Mouse (Mus musculus) midbrain, embryonic 14.5 days (tissue): ENCODE results near the gene Nos1. TPM values are rescaled to one million over a fixed set of nuclear protein-coding genes. Genes with fewer than 3 reads are reported as not detected.
A peak's percentile ranks its signal among the peaks of the same experiment; 100 is the strongest.

Experiments used
- ATAC-seq: fragments of 200-750 bp; cut with Nextera tagmentation; 2 replicates; pipeline ENCODE4 v1.8.0; 2017; ENCODE audit warnings: moderate number of reproducible peaks, moderate library complexity; ENCODE audit not compliant: low FRiP score, low TSS enrichment
- DNase-seq: peaks from one replicate; pipeline ENCODE4 v3.0.0-alpha.2; 2015
- H3K27ac ChIP-seq: fragments of 300-500 bp; sonication (generic); replicated peaks from 2 replicates; pipeline ENCODE4 v1.5.1; 2014; ENCODE audit warnings: mild to moderate bottlenecking, low read depth, low read length, moderate library complexity
- H3K27me3 ChIP-seq: fragments of 300-500 bp; sonication (generic); 2 replicates; pipeline ENCODE4 v1.6.1; 2014; ENCODE audit warnings: low read length, control low read depth, mixed read lengths; ENCODE audit not compliant: control insufficient read depth, insufficient read depth
- H3K36me3 ChIP-seq: fragments of 300-500 bp; sonication (generic); 2 replicates; pipeline ENCODE4 v1.6.1; 2014; ENCODE audit warnings: low read length, control low read depth; ENCODE audit not compliant: control insufficient read depth, insufficient read depth
- H3K4me1 ChIP-seq: fragments of 300-500 bp; sonication (generic); 2 replicates; pipeline ENCODE4 v1.6.1; 2014; ENCODE audit warnings: mild to moderate bottlenecking, antibody characterized with exemption, low read length, control low read depth; ENCODE audit not compliant: control insufficient read depth, insufficient read depth
- H3K4me2 ChIP-seq: fragments of 300-500 bp; sonication (generic); 2 replicates; pipeline ENCODE4 v1.6.1; 2014; ENCODE audit warnings: mild to moderate bottlenecking, low read length, moderate library complexity
- H3K4me3 ChIP-seq: fragments of 300-500 bp; sonication (generic); replicated peaks from 2 replicates; pipeline ENCODE4 v1.5.1; 2014; ENCODE audit warnings: low read depth, low read length
- H3K9ac ChIP-seq: fragments of 300-500 bp; sonication (generic); replicated peaks from 2 replicates; pipeline ENCODE4 v1.6.1; 2014; ENCODE audit warnings: mild to moderate bottlenecking, low read length, moderate library complexity
- H3K9me3 ChIP-seq: fragments of 300-500 bp; sonication (generic); 2 replicates; pipeline ENCODE4 v1.6.1; 2016; ENCODE audit warnings: low read length, control low read depth, mixed read lengths; ENCODE audit not compliant: control insufficient read depth
- WGBS: fragments of 180-500 bp; shearing (Covaris S2); extraction: QIAGEN DNeasy Blood & Tissue Kit; methylation state at CpG from one replicate; pipeline ENCODE4 v1.1.7; 2014; 5-methylcytosine and 5-hydroxymethylcytosine counted together
- polyA plus RNA-seq: library from polyadenylated mRNA; unstranded; fragments of >200 nt; fragmentation: Nextera tagmentation; extraction: Ambion mirVana; gene quantifications from 2 replicates; pipeline ENCODE4 v1.2.1, GENCODE M21; 2014

The Nos1 gene
- polyA plus RNA-seq = 1.9 and 2.5 TPM in 2 replicates

DNA sequence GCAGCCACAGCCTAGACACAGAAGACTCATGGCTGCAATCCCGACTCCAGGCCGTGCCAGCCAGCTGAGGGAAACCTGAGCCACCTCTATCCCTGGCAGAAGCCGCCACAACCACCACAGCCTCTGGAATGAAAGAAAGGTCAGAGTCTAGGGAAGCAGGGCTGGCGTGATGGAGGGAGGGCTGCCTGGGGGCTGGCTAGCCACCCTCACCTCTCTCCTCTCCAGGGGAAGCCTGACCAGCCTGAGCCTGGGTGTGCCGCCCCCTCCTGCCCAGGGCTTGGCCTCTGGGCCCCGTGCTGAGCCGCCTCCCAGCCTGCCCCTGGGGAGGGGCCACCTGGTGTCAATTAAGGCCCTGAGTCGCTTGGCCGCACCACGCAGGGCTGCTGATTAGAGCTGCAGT is at the start of gene Nos1:
TSS of gene Nos1 (plus strand) at position 352 of the 400 bp plus-strand sequence.
- Histone ChIP-seq H3K9me3 (no peaks in the 10 kb centered on the region), H3K4me3 (no peak within 1 kb of the TSS), H3K4me2 (no peak within 1 kb of the TSS), H3K9ac (no peak within 1 kb of the TSS), H3K36me3 (no peaks in the 10 kb centered on the region), H3K27ac (no peak within 1 kb of the TSS), H3K27me3 (no peaks in the 10 kb centered on the region), H3K4me1 (no peaks in the 10 kb centered on the region)
- 18% methylated on average over 10 of the region's 10 CpGs for WGBS
- ATAC-seq (no peak), DNase-seq (peak; percentile 21)

DNA sequence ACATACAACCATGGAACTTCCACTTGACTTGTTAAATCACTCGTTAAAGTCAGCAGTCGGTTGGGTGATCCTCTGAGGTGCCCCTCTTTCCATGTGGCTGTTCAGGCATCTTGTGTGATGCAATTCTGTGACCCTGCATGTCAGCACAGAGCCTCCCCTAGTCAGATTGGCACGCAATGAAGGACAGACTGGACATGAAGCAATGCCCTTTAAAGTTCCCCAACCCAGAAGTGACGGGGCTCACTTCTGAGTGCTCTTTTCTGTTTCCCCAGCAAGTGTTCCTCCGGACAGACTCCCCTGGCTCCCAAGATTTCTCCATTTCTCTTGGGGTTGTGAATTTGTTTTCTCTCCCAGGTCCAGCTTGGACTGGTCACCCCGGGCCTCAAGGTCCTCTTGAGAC is 49.5 kb upstream of the Nos1 start:
- Histone ChIP-seq H3K27ac (no peak overlapping the region), H3K4me2 (no peak overlapping the region), H3K9ac (no peak overlapping the region), H3K36me3 (no peaks in the 10 kb centered on the region), H3K4me1 (no peaks in the 10 kb centered on the region), H3K4me3 (no peak overlapping the region), H3K27me3 (no peaks in the 10 kb centered on the region), H3K9me3 (no peaks in the 10 kb centered on the region)
- 63% methylated on average over 6 of the region's 6 CpGs for WGBS
- no peak for ATAC-seq
- no peak for DNase-seq

DNA sequence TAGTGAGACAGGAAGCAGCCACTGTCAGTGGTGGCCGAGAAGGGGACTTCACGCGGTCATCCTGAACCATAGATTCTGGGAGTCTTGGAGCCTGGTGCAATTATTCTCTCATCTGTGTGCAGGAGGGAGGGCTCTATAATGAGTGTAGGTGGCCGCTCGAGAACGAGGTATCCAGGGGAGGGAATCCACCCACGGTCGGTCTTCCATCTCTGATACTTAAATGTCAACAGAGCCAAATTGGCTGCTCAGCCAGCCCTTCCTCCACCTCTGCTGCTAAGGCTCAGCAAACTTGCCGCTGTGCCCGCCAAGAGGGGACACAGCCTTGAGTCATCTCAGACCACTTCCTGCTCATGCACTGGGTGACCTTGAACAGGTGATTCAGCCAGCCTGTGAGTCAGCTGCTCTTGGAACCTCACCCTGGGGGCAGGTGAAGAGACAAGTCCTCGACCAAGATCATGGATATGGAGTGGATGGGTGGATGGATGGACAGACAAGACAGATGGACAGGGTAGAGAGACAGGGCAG is 36.1 kb upstream of the Nos1 start:
- Histone ChIP-seq H3K27me3 (no peaks in the 10 kb centered on the region), H3K27ac (no peak overlapping the region), H3K4me1 (0 out of 2 replicates have a peak, but pooled peaks cover 3% of the 10 kb centered on the region), H3K9ac (no peak overlapping the region), H3K4me3 (no peak overlapping the region), H3K36me3 (no peaks in the 10 kb centered on the region), H3K4me2 (no peak overlapping the region), H3K9me3 (no peaks in the 10 kb centered on the region)
- 87% methylated on average over 11 of the region's 11 CpGs for WGBS
- no peak for DNase-seq
- no peak for ATAC-seq

DNA sequence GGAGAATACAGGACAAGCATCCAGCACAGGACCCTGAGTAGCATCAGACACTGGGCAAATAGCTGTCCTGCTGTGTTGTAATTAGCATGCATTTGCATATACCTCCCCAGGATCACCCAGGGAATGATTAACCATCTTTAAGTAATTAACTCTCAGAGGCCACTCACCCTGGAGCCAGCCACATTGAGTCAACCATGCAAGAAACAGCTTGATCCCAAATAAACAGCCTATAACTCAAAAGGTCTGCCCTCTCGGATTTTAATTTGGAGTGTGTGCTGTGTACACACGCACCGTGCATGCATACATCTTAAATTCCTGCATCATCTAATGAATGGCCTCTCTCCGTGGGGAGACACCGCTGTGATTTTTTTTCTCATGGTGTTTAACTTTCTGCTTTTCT is 31.5 kb upstream of the Nos1 start:
- H3K4me1 ChIP-seq = 0 out of 2 replicates have a peak, but pooled peaks cover 3% of the 10 kb centered on the region
- peak; percentile 29 for DNase-seq

DNA sequence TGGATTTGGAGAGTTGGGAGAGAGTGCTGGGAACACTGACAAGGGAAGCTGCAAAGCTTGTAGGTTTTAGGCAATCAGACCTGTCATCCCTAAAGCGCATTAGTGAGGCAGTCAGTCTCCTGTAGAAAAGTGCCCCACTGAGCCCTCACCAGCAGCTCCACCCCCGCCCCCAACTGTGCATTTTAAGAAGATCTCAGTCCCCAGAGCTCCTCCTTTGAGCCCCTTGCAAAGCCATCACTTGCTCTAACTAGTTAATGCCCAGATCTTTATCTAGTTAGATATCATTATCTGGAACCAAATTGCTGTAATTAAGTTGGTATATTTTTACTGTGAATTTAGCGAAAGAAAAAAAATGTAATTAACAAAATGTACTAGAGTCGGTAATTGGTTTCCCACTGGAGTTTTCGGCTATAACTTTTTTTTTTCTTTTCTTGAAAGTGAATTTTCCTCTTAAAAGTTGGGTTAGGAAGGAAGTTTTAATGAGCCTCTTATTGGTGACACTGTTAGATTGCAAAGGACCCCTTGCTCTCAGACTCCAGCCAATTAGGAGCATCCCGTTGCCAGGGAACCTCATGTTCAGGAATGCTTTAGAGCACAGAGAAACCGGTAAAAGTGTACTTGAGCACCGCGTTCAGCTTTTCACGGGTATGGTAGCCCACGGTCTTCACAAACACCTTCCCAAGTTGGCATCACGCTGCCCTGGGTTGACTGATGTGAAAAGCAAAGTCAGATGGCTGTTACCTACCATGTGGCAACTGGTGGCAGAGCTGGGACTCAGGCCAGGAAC is 22.9 kb upstream of the Nos1 start:
- DNase-seq (peak; percentile 29), ATAC-seq (no peak)
- 17% methylated on average over 12 of the region's 12 CpGs for WGBS
- Histone ChIP-seq H3K9me3 (no peaks in the 10 kb centered on the region), H3K4me3 (no peak overlapping the region), H3K9ac (no peak overlapping the region), H3K36me3 (peaks cover 10% of the 10 kb centered on the region; the same call in 1 of the 2 replicates), H3K27ac (no peak overlapping the region), H3K27me3 (no peaks in the 10 kb centered on the region), H3K4me1 (no peaks in the 10 kb centered on the region), H3K4me2 (no peak overlapping the region)

More for the DNA sequence above, 31.5 kb upstream of the Nos1 start:
- H3K4me3 ChIP-seq = no peak overlapping the region
- no peak overlapping the region for H3K27ac ChIP-seq
- H3K9ac ChIP-seq = no peak overlapping the region
- H3K9me3 ChIP-seq = no peaks in the 10 kb centered on the region
- ATAC-seq = no peak
- no peaks in the 10 kb centered on the region for H3K36me3 ChIP-seq
- 35% methylated on average over 5 of the region's 5 CpGs for WGBS
- no peaks in the 10 kb centered on the region for H3K27me3 ChIP-seq
- H3K4me2 ChIP-seq = no peak overlapping the region

DNA sequence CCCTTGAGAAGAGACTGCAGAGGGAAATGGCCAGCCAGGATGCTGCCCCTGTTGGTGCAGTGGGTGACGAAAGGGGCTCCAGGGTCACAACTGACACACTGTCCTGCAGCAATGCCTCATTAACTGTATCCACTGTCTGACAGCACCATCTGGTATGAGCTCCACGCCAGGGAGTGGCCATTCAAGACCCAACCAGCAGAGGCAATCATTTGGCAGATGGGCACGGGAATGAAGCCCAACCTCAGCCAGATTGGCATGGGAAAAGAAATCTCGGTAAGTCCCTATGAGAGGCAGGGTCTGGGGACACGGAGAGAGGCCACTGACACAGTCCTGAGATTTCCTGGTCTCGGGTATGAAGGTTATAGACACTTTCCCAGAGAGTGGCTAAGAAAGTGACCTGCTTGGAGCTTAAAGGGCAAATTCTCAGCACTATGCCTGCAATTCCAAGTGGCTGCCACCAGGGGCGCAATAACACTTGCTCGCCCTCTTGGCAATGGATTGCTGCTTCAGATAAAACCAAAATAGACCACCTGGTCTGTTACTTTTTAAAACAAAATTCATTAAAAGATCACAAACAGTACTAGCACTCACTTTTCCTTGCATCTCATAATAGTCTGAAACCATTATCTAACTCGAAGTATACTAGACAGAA is 19.5 kb upstream of the Nos1 start:
- no peak overlapping the region for H3K4me2 ChIP-seq
- no peaks in the 10 kb centered on the region for H3K9me3 ChIP-seq
- no peaks in the 10 kb centered on the region for H3K27me3 ChIP-seq
- H3K4me1 ChIP-seq = no peaks in the 10 kb centered on the region
- no peak for DNase-seq
- H3K4me3 ChIP-seq = no peak overlapping the region
- H3K27ac ChIP-seq = no peak overlapping the region
- no peak for ATAC-seq
- WGBS = 78% methylated on average over 9 of the region's 9 CpGs
- peaks cover 23% of the 10 kb centered on the region for H3K36me3 ChIP-seq
- no peak overlapping the region for H3K9ac ChIP-seq

DNA sequence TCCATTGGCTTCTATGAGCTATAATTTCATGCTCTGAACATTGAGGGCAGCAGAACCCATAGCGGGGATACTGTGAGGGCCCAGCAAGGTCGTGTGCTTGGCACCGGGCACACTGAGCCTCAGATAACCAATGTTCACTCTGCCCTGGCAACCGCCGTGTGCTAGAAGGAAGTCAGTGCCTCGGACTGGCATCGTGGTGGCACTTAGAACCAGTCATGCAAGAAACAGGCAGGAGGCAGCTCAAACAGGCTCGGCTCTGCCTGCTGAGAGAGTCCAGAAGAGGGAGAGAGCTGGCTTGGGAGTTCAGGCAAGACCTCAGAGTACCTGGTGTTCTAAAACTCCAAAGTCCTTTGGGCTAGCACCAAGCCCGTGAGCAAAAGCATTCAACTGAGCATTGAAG is 16.3 kb upstream of the Nos1 start:
- Histone ChIP-seq H3K27me3 (no peaks in the 10 kb centered on the region), H3K36me3 (peaks cover 20% of the 10 kb centered on the region), H3K9ac (no peak overlapping the region), H3K27ac (no peak overlapping the region), H3K4me2 (no peak overlapping the region), H3K9me3 (no peaks in the 10 kb centered on the region), H3K4me1 (no peaks in the 10 kb centered on the region), H3K4me3 (no peak overlapping the region)
- ATAC-seq = no peak
- WGBS = 82% methylated on average over 9 of the region's 9 CpGs
- DNase-seq = no peak

DNA sequence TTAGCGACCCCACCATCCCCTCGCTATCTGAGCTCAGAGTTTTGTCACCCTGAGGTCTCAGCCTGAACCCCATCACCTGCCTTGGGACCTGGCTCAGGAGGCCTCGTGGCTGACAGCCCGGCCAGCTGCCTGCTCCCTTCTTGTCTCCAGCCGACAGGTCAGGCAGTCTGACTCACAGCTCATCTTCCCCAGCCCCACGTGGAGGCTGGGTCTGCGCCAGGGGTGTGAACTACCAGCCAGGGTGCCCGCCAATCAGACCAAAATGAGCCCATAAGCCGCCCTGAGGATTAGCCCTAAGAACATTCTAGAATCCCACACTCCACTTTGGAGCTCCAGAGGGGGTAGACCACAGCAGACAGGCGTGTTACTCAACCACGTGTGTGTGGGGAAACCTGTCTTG is 1.7 kb upstream of the Nos1 start:
- Histone ChIP-seq H3K27me3 (no peaks in the 10 kb centered on the region), H3K9me3 (no peaks in the 10 kb centered on the region), H3K27ac (no peak overlapping the region), H3K36me3 (no peaks in the 10 kb centered on the region), H3K9ac (no peak overlapping the region), H3K4me2 (no peak overlapping the region), H3K4me3 (no peak overlapping the region), H3K4me1 (no peaks in the 10 kb centered on the region)
- ATAC-seq (no peak), DNase-seq (no peak)
- 53% methylated on average over 11 of the region's 11 CpGs for WGBS
